In the genomic region with DNA sequence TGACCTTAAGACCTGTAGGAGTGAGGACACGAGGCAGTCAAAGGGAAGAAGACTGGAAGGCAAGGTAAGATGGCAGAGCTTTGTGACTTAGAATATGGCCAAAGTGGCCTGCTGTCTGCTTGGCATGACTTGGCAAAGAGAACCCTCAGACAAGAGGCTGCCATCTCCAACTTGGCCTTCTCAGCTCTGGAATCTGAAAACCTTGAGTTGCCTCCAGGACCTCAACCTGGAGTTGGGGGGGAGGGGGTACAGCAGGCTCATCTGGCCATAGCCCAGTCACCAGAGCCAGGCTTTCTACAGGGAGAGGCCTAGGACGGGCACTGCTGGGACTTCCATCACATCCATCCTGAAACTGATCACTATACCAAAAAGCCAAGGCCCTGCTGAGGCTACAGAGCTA, we compare ENCODE assay signal across 19 mouse cellular contexts. TPM values are rescaled to one million over a fixed set of nuclear protein-coding genes. Genes with fewer than 3 reads are reported as not detected.
DNase-seq lines count a peak whose midpoint lies in the region; ATAC-seq and TF ChIP-seq lines count a peak whose summit lies in the region.
"Had no signal": no experiment of that assay in that cellular context is flagged by ENCODE, and none has a peak within 500 bp of the region (broad histone marks: within the 10 kb centered on the region; RNA-seq: fewer than 3 reads in every experiment).

No protein-coding gene starts in this region.

- TF ChIP-seq CTCF in midbrain, postnatal 0 days (IDR thresholded peaks at IDR 0.05), result no peak

- intact Hi-C loops in heart, postnatal 36 days (cut with DNase I), result no loop called here

- peak overlapping the region; percentile 12; the same call in 1 of the 2 replicates for H3K27ac ChIP-seq in heart, embryonic 11.5 days (ENCODE audit: low read depth, low read length)
- 0 out of 2 replicates have a peak overlapping the region, but pooled peaks have one; percentile 40 for H3K27ac ChIP-seq in midbrain, embryonic 16.5 days (ENCODE audit: low read length)
- H3K27ac ChIP-seq in midbrain, postnatal 0 days (ENCODE audit: low read depth, low read length), result no peak overlapping the region
- no peak overlapping the region for H3K27ac ChIP-seq in liver, embryonic 11.5 days (ENCODE audit: low read depth, low read length)
- H3K27ac ChIP-seq: kidney, embryonic 15.5 days; liver, embryonic 15.5 days; macrophage had no signal

- no peak overlapping the region for H3K9ac ChIP-seq in heart, embryonic 11.5 days (ENCODE audit: low read depth, low read length)
- no peak overlapping the region for H3K9ac ChIP-seq in midbrain, embryonic 16.5 days (ENCODE audit: low read depth, low read length)
- H3K9ac ChIP-seq in midbrain, postnatal 0 days (replicated peaks; ENCODE audit: low read length, poor library complexity, severe bottlenecking), result no peak overlapping the region
- H3K9ac ChIP-seq in liver, embryonic 11.5 days (ENCODE audit: low read depth, low read length), result no peak overlapping the region
- H3K9ac ChIP-seq: kidney, embryonic 15.5 days; liver, embryonic 15.5 days; midbrain, embryonic 12.5 days had no signal

- DNase-seq in cerebellum, postnatal 10 days, result peak; percentile 76 to 85
- no peak for DNase-seq in heart, postnatal 36 days
- DNase-seq in midbrain, postnatal 0 days (ENCODE audit: low spot score), result no peak
- DNase-seq in liver, embryonic 11.5 days (ENCODE audit: low spot score), result no peak
- no peak for DNase-seq in spleen, adult 18-20 months
- DNase-seq: adrenal gland, adult 8-10 months; cerebellum, adult 9-10 months; embryo, embryonic 11 days; kidney, postnatal 4 days had no signal

- ATAC-seq in cerebellum, adult (ENCODE audit: insufficient number of reproducible peaks, low FRiP score, low TSS enrichment), result no peak
- ATAC-seq in heart, embryonic 11.5 days (replicated peaks; ENCODE audit: insufficient number of reproducible peaks, low FRiP score, low TSS enrichment), result no peak
- no peak for ATAC-seq in midbrain, embryonic 16.5 days
- no peak for ATAC-seq in midbrain, postnatal 0 days (ENCODE audit: low FRiP score)
- ATAC-seq in liver, embryonic 11.5 days (replicated peaks; ENCODE audit: low FRiP score), result no peak
- ATAC-seq: forebrain, embryonic 16.5 days; intestine, embryonic 16.5 days had no signal

- H3K36me3 ChIP-seq in heart, embryonic 11.5 days (ENCODE audit: control insufficient read depth, insufficient read depth, low read length), result no peaks in the 10 kb centered on the region
- no peaks in the 10 kb centered on the region for H3K36me3 ChIP-seq in midbrain, embryonic 16.5 days (ENCODE audit: control insufficient read depth, insufficient read depth, low read length)
- H3K36me3 ChIP-seq in midbrain, postnatal 0 days (ENCODE audit: insufficient read depth, low read length), result no peaks in the 10 kb centered on the region
- H3K36me3 ChIP-seq in liver, embryonic 11.5 days (ENCODE audit: control insufficient read depth, insufficient read depth, low read length), result no peaks in the 10 kb centered on the region
- H3K36me3 ChIP-seq: heart, embryonic 13.5 days; kidney, embryonic 15.5 days; liver, embryonic 15.5 days; midbrain, embryonic 12.5 days had no signal

- no peaks in the 10 kb centered on the region for H3K9me3 ChIP-seq in heart, embryonic 11.5 days (replicated peaks; ENCODE audit: control insufficient read depth, low read length)
- H3K9me3 ChIP-seq in midbrain, embryonic 16.5 days (replicated peaks; ENCODE audit: control insufficient read depth, low read length, poor library complexity, severe bottlenecking), result no peaks in the 10 kb centered on the region
- H3K9me3 ChIP-seq in midbrain, postnatal 0 days (ENCODE audit: low read length), result no peaks in the 10 kb centered on the region
- no peaks in the 10 kb centered on the region for H3K9me3 ChIP-seq in liver, embryonic 11.5 days (ENCODE audit: control insufficient read depth, low read length)
- H3K9me3 ChIP-seq: heart, embryonic 13.5 days; kidney, embryonic 15.5 days; liver, embryonic 15.5 days; midbrain, embryonic 12.5 days had no signal

- H3K4me3 ChIP-seq in heart, embryonic 11.5 days (ENCODE audit: low read depth, low read length), result no peak overlapping the region
- no peak overlapping the region for H3K4me3 ChIP-seq in midbrain, embryonic 16.5 days (ENCODE audit: low read depth, low read length)
- H3K4me3 ChIP-seq in midbrain, postnatal 0 days (ENCODE audit: low read depth, low read length), result no peak overlapping the region
- no peak overlapping the region for H3K4me3 ChIP-seq in liver, embryonic 11.5 days (ENCODE audit: low read depth, low read length)
- H3K4me3 ChIP-seq: heart, embryonic 13.5 days; kidney, embryonic 15.5 days; liver, embryonic 15.5 days; midbrain, embryonic 12.5 days had no signal

- no peak overlapping the region for H3K4me2 ChIP-seq in heart, embryonic 11.5 days
- no peak overlapping the region for H3K4me2 ChIP-seq in midbrain, embryonic 16.5 days (ENCODE audit: low read length)
- H3K4me2 ChIP-seq in midbrain, postnatal 0 days (ENCODE audit: low read depth, low read length, poor library complexity, severe bottlenecking), result no peak overlapping the region
- no peak overlapping the region for H3K4me2 ChIP-seq in liver, embryonic 11.5 days
- H3K4me2 ChIP-seq: heart, embryonic 13.5 days; kidney, embryonic 15.5 days; liver, embryonic 15.5 days; midbrain, embryonic 12.5 days had no signal

- H3K27me3 ChIP-seq in heart, embryonic 11.5 days (ENCODE audit: control insufficient read depth, insufficient read depth, low read length), result no peaks in the 10 kb centered on the region
- H3K27me3 ChIP-seq in midbrain, embryonic 16.5 days (ENCODE audit: control insufficient read depth, insufficient read depth, low read depth, low read length), result no peaks in the 10 kb centered on the region
- H3K27me3 ChIP-seq in midbrain, postnatal 0 days (ENCODE audit: insufficient read depth, low read length), result no peaks in the 10 kb centered on the region
- no peaks in the 10 kb centered on the region for H3K27me3 ChIP-seq in liver, embryonic 11.5 days (replicated peaks; ENCODE audit: control insufficient read depth, insufficient read depth, low read length)
- H3K27me3 ChIP-seq: heart, embryonic 13.5 days; kidney, embryonic 15.5 days; liver, embryonic 15.5 days; midbrain, embryonic 12.5 days had no signal

- WGBS in heart, embryonic 11.5 days (ENCODE audit: insufficient replicate concordance), result 71% methylated on average over 2 of the region's 2 CpGs
- 84% methylated on average over 2 of the region's 2 CpGs for WGBS in midbrain, embryonic 16.5 days
- 85% methylated on average over 2 of the region's 2 CpGs for WGBS in midbrain, postnatal 0 days
- WGBS in liver, embryonic 11.5 days, result 70% methylated on average over 2 of the region's 2 CpGs

- H3K4me1 ChIP-seq in heart, embryonic 11.5 days (ENCODE audit: control insufficient read depth, insufficient read depth, low read length), result peaks cover 46% of the 10 kb centered on the region
- peaks cover 42% of the 10 kb centered on the region for H3K4me1 ChIP-seq in midbrain, embryonic 16.5 days (ENCODE audit: control insufficient read depth, insufficient read depth, low read length)
- H3K4me1 ChIP-seq in midbrain, postnatal 0 days (ENCODE audit: insufficient read depth, low read length), result peaks cover 17% of the 10 kb centered on the region
- no peaks in the 10 kb centered on the region for H3K4me1 ChIP-seq in liver, embryonic 11.5 days (replicated peaks; ENCODE audit: control insufficient read depth, insufficient read depth, low read length)
- H3K4me1 ChIP-seq: liver, embryonic 15.5 days had no signal

RNA-seq across cellular contexts. Expression of a gene that starts 55.0 kb away (rescaled TPM):
- 121 and 129 TPM in 2 replicates for polyA plus RNA-seq in heart, embryonic 11.5 days (2014; fragmentation: Nextera tagmentation; extraction: Ambion mirVana)
- 100 to 1,000 TPM in 1 of 2 experiments, 10 to 100 TPM in 1; 89.6 to 108 TPM for total RNA-seq in heart, postnatal 36 days (2021)
- polyA plus RNA-seq in midbrain, embryonic 16.5 days (2015; fragmentation: Nextera tagmentation; extraction: Ambion mirVana), result 16.3 and 20.1 TPM in 2 replicates
- 23.7 and 25.6 TPM in 2 replicates for total RNA-seq in midbrain, postnatal 0 days (2014; rRNA removed)
- 23.5 and 29.5 TPM in 2 replicates for polyA plus RNA-seq in midbrain, postnatal 0 days (2015; fragmentation: Nextera tagmentation; extraction: Ambion mirVana)
- 16.0 and 17.7 TPM in 2 replicates for polyA plus RNA-seq in liver, embryonic 11.5 days (2014; fragmentation: Nextera tagmentation; extraction: Ambion mirVana)
- polyA plus RNA-seq: macrophage had no signal

Comparison
In these comparisons a context has a peak if more than half of its experiments do, and no peak if none do; other contexts are left out.
1. H3K27ac ChIP-seq: peak in heart, embryonic 11.5 days (single experiment) and midbrain, embryonic 16.5 days (single experiment); none in midbrain, postnatal 0 days (single experiment) and liver, embryonic 11.5 days (single experiment).
2. DNase-seq: peak in cerebellum, postnatal 10 days (2 of 2); none in heart, postnatal 36 days (0 of 2), midbrain, postnatal 0 days (single experiment), liver, embryonic 11.5 days (single experiment) and spleen, adult 18-20 months (0 of 2).